Mouse (Mus musculus): ENCODE results near the gene Ugt2b38. TPM values are rescaled to one million over a fixed set of nuclear protein-coding genes. Genes with fewer than 3 reads are reported as not detected.
"Not testable (repeated sequence)": the region's sequence is repeated elsewhere in the genome, so short reads cannot be mapped to it uniquely, and the experiment has no call there.

The Ugt2b38 gene
- polyA plus RNA-seq, 1 experiment from 2014 or later = not detected

- 81% methylated on average over 1 of the region's 1 CpGs for WGBS
- Histone ChIP-seq H3K9me3 (replicated peaks) (no peaks in the 10 kb centered on the region), H3K27me3 (no peaks in the 10 kb centered on the region), H3K27ac (no peak overlapping the region), H3K9ac (no peak overlapping the region), H3K4me2 (replicated peaks) (no peak overlapping the region), H3K4me1 (no peaks in the 10 kb centered on the region), H3K36me3 (no peaks in the 10 kb centered on the region), H3K4me3 (no peak overlapping the region)
- no peak for ATAC-seq (ENCODE audit: low FRiP score)
Observed at GRCm38 (mm10) chr5:87373502-87373863, 50.5 kb downstream of the Ugt2b38 start.

- not testable (repeated sequence) for H3K4me2 ChIP-seq (replicated peaks); H3K4me3 ChIP-seq; H3K9ac ChIP-seq; H3K4me1 ChIP-seq; H3K9me3 ChIP-seq (replicated peaks); H3K27ac ChIP-seq; H3K36me3 ChIP-seq; ATAC-seq (ENCODE audit: low FRiP score); H3K27me3 ChIP-seq
- WGBS = 72% methylated on average over 4 of the region's 4 CpGs
Observed at GRCm38 (mm10) chr5:87372788-87373501, 51.1 kb downstream of the Ugt2b38 start.

Other genes starting within 250 kb of the Ugt2b38 start
- gene Ugt2b37, start 169.4 kb downstream of the Ugt2b38 start, polyA plus RNA-seq (2016; fragmentation: Nextera tagmentation; extraction: Ambion mirVana) = not detected in 2 replicates
- gene Ugt2a3, start 87.0 kb downstream of the Ugt2b38 start, polyA plus RNA-seq (2016; fragmentation: Nextera tagmentation; extraction: Ambion mirVana) = not detected in 2 replicates
- gene Ugt2a2, start 58.1 kb upstream of the Ugt2b38 start, polyA plus RNA-seq (2016; fragmentation: Nextera tagmentation; extraction: Ambion mirVana) = not detected in 2 replicates
- gene Gm43638, start 62.6 kb upstream of the Ugt2b38 start, polyA plus RNA-seq (2016; fragmentation: Nextera tagmentation; extraction: Ambion mirVana) = not detected in 2 replicates
- not detected in 2 replicates for gene Ugt2a1, start 66.7 kb upstream of the Ugt2b38 start, polyA plus RNA-seq (2016; fragmentation: Nextera tagmentation; extraction: Ambion mirVana)
- not detected in 2 replicates for gene Sult1b1, start 114.0 kb upstream of the Ugt2b38 start, polyA plus RNA-seq (2016; fragmentation: Nextera tagmentation; extraction: Ambion mirVana)
- gene Sult1d1, start 144.8 kb upstream of the Ugt2b38 start, polyA plus RNA-seq (2016; fragmentation: Nextera tagmentation; extraction: Ambion mirVana) = not detected in 2 replicates
- gene Sult1e1, start 167.4 kb upstream of the Ugt2b38 start, polyA plus RNA-seq (2016; fragmentation: Nextera tagmentation; extraction: Ambion mirVana) = not detected in 2 replicates
- gene Csn1s1, start 242.0 kb upstream of the Ugt2b38 start, polyA plus RNA-seq (2016; fragmentation: Nextera tagmentation; extraction: Ambion mirVana) = not detected in 2 replicates

All from hindbrain, embryonic 12.5 days (tissue).